Mouse (Mus musculus) left cerebral cortex, postnatal 14 days (tissue): Measurements from ENCODE around the gene Armc2. TPM values are rescaled to one million over a fixed set of nuclear protein-coding genes. Genes with fewer than 3 reads are reported as not detected.

Source experiments
- DNase-seq, 2 experiments: peaks; one replicate each; pipeline ENCODE4 v3.0.0; 2021 to 2022; ENCODE audit warnings: low spot score in 2 of 2, mixed read lengths in 1 of 2
- intact Hi-C: fragments of 180-260 bp; cut with DNase I; formaldehyde crosslinking; loops from one replicate; pipeline ENCODE4 v1.15.1; 2025
- total RNA-seq, 2 experiments: library from RNA; stranded (reverse); gene quantifications; 2 replicates each; pipeline ENCODE4 v1.2.3; 2021

Gene Armc2
- total RNA-seq, 2 experiments from 2014 or later, result 14.2 to 18.0 TPM

DNA sequence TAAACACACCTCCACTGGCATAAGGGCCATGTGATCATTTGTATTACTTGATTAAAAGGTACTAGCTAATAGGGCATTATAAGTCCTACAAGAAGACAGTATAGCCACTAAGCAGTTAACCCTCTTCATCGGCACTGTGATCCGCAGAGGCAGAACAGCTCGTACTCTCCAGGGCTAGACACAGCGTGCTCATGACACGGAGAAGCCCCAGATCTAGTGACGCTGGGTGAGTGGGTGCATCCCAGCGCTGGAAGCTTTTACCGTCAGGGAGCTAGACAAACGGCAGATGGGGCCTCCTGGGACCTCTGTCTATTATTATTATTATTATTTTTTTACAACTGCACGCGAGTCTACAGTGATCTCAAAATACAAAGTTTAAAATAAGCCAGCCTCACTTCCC lies 9.1 kb upstream of the Armc2 start:
- intact Hi-C loops, result no loop called here

DNA sequence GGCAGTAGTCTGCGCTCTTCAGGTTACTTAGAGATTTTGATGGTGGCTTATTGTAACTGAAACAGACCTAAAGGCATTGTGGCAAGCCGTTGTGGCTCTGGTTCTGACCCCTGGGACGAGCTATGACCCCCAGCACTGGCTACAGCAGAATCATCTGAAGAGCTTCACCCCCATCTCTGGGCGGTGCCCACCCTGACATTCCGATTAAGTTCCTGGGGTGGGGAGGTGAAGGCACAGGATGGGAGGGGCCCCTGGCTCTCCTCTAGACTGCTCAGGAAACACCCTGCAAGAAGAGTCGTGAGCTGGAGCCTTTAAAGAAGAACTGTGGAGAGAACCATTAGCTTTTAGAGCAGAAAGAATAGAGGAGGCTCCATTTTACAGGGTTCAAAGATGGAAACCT lies 6.2 kb upstream of the Armc2 start:
- no peak for DNase-seq
- intact Hi-C loops, result no loop called here

More for the DNA sequence above, 9.1 kb upstream of the Armc2 start:
- peak in 1 of 2 experiments; percentile 29 for DNase-seq

DNA sequence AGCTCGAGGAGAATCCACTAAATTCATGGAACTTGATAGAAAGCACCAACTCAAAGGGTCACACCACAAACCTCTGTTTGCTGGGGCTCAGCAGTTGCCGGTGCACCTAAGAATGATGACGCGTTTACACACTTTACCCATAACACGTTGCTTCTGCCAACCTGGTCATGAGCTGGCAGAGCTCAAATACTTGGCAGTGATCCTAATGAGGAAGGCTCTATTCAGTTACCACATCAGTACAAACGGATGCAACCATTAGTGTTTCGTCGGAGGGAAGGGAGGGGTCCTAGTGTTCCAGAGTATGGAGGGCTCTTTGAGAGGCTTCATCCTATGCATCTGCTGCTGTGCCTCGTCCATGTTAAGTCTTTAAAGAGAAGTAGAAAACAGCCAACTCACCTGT lies 3.3 kb upstream of the Armc2 start:
- intact Hi-C loops, result no loop called here
- DNase-seq, result no peak

DNA sequence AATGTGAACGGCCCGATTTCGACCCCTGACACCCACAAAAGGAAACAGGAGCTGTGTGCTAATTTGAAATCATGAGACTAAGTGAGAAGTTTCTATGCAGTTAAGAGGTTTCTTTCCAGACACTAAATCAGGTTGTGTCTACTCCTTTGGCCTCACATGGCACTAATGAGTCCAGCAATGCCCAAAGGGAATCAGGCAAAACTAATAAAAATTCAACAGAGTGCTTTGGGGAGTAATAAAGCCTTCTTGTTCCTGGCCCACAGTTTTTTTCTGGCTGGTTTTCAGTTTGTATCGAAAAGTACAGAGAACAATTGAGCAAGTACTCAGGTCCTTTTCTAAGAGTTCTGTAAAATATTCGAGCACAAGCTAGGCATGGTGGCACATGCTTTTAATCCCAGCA lies 4.2 kb downstream of the Armc2 start:
- DNase-seq, result no peak
- intact Hi-C loops, result no loop called here

DNA sequence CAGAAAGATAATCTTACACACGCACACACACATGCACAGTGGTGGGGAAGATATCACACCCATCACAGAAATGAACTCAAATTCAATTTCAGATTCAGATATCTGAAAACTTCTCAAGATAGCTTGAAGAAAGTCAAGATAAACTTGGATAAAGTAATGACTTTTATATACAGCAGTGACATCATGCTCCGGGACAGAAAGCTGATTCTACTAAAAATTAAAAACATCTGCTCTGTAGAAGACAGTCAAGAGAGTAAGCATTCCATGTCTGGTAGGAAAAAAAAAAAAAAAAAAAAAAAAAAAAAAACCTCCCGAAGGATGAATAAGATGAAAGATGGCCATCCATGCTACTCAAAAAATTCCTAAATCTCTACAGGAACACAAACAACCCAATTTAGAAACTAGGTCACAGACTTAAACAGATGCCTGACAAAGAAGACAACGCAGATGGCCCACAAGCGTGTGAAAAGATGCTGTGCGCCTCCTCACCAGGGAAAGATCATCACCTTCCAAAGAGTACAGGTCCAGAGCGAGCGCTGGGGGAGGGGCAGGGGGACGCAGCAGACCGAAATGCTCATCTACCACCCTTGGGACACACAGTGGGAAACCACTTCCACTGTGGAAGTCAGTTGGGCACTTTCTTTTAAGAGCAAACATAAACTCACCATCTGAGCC lies 7.3 kb downstream of the Armc2 start:
- DNase-seq, result peak; percentile 28 to 48
- intact Hi-C loops, result no loop called here

DNA sequence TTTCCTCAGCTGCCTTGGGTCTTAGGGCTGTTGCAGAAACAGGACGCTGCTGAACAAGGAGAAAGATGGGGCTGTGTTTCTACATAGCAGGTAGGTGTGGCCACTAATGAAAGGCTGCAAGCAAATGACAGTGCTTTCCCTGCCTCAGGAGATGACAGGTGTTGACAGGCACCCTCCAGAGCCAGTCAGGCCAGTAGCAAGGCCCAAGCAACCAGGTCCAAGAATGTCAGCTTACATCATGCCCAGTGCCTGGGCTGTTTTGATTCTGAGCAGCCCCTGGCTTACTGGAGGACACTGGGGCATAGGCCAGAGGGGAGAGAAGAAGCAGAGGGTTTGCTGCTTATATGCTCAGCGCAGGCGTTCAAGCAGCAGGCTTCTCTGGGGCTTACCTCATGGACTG lies 13.0 kb downstream of the Armc2 start:
- DNase-seq, result no peak
- intact Hi-C loops, result no loop called here

DNA sequence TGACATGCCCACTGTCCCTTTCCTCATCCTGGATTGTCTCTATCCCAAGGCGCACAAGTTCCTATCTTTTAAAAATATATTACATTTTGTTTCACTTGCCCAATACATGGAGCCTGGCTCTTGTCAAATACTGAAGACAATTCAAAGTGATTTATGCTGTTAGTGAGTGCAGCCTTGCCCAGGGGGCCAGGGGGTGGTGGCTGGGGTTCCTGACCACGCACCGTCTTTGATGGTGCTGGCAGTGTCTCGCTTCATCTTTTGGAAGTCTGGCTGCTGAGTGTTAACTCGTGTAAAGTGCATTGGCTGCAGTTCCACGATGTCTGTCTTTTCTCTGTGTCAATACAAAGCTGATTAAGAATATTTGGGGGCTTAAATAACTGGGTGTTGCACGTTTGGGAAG lies 13.6 kb downstream of the Armc2 start:
- intact Hi-C loops, result no loop called here
- DNase-seq, result no peak

DNA sequence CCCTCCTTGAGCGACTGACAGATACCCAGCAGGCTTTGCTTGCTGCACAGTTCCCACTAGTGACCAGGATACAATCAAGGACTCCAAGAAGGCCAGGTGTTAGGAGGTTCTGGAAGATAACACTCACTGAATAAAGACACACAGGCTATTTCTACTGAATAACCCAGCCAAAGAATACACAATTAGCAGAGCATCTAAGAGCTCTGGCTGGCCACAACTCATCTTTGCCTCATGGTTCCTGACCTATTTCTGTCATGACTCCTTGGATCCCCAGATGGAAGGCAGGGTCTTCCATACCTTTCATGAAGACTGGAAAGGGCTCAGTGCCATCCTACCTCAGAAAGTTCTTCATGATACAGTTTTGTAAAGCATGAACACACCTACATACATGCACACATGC lies 14.2 kb downstream of the Armc2 start:
- DNase-seq, result no peak
- intact Hi-C loops, result no loop called here

DNA sequence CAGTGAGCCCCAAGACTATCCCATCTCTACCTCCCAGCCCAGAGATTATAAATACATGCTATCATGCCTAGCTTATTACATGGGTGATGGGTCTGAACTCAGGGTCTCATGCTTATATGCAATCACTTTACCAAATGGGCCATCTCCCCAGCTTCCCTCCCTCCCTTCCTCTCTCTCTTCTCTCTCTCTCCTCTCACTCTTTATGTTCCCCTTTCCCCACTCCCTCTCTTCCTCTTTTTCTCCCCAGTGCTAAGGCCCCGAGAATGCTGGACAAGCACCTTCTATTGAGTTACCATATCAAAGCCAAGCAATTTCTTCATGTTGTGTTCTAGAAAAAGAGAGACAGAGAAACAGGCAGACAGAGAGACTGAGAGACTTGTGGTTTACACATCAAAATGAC lies 14.7 kb downstream of the Armc2 start:
- no peak for DNase-seq
- intact Hi-C loops, result no loop called here

DNA sequence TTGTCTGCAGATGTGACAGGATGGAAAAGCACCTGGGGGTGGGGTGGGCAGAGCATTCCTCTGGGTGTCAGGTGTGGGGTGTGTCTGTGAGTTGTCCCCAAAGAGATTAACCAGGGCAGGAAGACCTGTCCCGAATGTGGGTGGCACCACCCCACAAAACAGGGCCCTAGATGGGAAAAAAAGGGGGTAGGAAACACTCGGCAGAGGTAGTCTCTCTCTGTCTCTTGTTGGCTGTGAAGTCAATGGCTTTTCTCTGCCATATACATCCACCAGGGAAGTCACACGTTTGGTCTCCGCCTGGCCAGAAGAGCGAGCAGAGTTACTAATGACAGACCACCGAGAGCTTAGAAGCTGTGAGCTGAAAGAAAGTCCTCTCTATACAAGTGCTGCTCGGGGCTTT lies 15.8 kb downstream of the Armc2 start:
- intact Hi-C loops, result no loop called here
- no peak for DNase-seq

DNA sequence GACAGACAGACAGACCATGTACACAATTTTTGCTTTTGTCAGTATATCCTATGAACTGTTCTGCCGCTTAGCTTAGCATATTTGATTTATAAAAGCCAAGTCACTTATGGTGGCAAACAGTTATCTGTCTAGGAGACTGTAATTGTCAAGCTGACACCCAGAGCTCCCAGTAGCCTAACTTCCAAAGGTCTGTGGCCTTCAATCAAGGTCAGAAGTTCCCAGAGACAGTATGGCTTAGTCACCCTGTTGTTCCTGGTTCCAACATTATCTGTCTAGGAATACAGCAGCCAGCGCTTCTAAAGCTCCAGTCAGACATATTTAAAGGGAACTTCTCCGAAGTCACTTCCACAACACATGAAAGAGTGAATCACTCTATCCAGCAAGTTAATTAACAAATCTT lies 17.0 kb downstream of the Armc2 start:
- no peak for DNase-seq
- intact Hi-C loops, result no loop called here

DNA sequence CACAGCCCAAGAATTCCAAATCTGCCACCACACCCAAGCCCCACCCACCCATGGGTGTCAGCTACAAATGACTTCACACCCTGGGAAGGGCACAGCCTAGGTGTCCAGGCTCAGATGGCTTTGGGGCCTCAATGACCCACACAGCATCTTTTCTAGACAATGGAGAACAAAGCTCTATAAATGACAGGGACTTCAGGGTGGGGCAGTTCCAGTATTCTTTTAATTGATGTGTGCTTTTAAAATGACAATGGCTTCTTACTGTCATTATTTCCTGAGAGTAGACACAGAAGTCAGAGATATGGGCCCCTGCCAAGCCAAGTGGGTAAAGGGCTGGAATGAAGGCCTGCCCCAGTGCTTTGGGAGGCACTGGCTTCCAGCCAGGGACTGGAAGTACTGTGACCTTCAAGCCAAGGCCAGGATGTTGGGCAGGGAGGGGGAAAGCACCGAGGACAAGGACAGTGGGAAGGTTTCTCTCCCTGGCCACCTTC lies 20.5 kb downstream of the Armc2 start:
- intact Hi-C loops, result no loop called here
- no peak for DNase-seq

DNA sequence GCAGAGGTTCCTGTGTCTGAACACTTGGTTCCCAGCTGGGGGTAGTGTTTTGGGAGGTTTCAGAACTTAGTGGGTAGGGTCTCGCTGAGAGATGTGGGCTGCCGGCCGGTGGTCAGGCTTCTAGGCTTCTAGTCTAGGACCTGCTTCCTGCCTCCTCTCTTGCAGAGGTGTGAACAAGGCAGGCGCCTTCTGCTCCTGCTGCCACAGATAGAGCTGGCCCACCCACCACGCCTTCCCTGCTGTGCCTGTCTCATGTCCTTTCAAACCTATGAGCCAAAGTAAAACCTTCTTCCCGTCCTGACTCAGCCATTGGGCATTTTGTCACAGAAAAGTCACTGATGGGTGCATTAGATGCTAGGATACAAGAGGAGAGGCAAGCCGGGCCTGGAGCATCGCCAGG lies 22.1 kb downstream of the Armc2 start:
- intact Hi-C loops, result no loop called here

DNA sequence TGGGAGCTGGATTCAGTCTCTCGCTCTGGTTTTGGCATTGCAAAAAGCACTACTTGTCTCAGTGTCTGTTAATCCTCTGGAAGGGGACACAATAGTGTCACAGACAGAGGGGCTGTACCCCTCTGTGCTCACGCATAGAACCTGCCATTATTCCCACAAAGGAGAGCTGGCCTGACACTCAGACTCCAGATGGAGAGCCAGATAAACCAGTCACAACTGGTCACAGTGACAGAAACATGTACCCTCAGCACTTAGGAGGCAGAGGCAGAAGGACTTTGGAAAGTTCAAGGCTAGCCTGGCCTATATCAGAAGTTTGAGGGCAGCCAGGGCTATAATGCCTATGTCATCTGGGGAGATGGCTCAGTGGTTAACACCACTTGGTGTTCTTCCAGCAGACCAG lies 23.2 kb downstream of the Armc2 start:
- intact Hi-C loops, result no loop called here
- DNase-seq, result no peak

More for the DNA sequence above, 22.1 kb downstream of the Armc2 start:
- no peak for DNase-seq

DNA sequence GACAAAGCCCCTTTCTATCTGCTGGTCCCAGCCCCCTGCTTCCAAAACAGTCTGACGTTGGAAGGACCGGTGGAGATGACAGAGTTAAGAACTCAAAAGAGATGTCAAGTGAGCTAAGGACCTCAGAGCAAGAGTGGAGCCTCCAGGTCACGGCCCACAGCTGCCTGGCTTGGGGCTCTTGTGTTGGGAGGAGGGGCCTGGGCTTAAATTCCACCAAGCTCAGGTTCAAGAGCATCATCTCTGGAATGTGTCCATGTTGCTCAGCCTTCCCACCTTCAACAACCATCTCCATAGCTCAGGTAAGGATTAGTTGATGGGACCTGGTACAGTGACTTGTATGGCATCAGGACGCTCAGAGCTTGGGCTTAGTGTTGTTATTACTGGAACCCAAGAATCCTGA lies 23.7 kb downstream of the Armc2 start:
- intact Hi-C loops, result no loop called here

DNA sequence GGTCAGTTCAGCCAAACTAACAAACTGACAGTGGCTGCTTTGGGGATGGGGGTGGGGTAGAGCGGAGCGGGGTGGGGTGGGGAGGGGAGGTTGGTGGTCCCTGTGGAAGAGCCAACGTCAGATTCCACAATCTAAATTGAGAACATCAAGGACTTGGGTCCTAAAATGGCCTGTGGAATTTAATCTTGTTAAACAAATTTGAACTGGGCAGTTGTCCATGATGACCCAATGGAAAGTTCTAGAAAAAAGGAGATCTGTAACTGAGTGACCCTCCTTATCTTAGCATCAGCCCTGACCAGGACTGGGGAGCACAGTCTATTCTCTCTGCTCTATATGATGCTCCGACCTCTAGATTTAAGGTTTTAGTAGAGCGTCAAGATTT lies 26.2 kb downstream of the Armc2 start:
- intact Hi-C loops, result no loop called here
- DNase-seq, result no peak

More for the DNA sequence above, 23.7 kb downstream of the Armc2 start:
- DNase-seq, result no peak

DNA sequence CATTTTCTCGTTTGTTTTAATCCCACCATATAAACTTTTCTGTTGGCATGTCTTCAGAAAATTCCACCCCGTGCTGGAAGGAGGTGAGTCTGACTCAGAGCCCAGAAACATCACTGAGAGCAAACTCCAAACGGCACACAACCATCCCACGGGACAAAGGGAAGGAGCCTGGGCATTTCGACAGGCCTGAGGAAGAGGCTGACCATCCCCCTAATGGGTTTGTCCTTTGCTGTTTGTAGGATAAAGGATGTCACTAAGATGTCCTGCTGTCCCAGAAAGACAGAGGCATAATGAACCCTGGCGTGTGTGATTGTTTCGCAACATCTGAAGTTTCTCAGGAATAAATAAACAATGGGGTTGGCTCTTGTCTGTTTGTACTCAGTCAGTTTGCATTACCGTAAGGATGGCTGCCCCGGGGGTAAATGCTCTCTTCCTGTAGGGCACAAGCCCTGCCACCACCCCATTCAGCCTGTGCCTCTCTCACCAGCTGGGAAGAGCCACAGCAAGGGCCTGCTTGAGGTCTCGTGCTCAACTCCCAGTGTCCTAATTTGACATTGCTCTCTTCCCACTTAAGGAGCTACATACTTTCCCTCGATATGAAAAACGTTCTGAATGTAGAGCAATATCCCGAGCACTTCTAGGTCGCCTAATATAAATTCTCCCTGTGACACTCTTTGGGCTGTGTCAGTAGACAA lies 26.7 kb downstream of the Armc2 start:
- no peak for DNase-seq
- intact Hi-C loops, result no loop called here

DNA sequence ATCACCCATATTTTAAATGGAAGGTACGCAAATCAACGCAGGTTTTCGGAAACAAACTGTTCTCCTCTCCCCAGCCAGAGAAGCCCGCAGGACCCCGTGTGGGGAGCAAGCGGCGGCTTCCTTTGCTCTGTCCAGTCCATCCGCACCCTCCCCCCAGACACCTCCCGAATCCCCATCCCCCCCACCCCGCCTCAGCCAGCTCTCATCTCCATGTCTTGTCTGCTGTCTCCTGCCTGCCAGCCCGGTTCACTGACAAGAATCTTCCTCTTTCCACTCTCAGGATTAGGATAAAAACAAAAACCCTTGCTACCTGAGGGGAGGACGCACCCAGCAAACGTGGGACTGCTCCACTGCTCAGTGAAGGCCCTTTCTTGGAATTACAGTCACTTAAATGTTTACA lies 27.3 kb downstream of the Armc2 start:
- no peak for DNase-seq
- intact Hi-C loops, result no loop called here

DNA sequence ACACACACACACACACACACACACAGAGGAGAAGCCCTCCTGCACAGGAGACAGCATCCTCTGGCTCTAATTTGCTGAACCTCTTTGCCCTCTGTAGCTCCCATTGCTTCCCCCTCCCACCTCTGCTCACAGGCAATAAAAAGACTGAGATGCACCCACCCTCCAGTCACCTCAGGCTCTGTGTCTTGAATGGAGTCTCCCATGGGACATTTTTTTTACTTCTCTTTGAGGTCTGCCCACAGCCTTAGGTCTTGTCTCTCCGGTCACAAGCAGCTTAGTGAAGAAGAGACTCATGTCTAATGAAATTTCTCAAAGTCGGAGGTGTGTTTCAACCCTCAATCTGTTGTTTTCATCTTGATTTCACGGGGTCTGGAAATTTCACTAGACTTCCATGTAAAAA lies 29.3 kb downstream of the Armc2 start:
- DNase-seq, result no peak
- intact Hi-C loops, result no loop called here

DNA sequence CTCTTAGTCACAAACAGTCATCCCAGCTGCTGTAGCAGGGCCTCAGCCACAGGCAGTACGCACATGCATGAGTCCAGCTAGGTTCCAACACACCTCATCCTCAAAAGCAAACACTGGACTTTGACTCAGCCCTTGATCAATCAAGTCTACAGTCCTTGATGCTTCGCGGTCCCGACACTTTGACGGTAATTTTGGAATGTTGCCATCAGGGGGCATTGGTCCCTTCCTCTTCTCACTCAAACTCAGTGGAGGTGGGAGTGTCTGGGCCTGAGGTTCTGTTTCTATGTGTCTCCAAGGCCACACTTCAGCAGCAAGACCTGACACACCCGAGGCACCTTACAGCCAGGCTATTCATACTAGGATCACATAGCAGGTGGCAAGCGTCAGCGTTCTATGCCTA lies 32.1 kb downstream of the Armc2 start:
- intact Hi-C loops, result no loop called here
- no peak for DNase-seq

DNA sequence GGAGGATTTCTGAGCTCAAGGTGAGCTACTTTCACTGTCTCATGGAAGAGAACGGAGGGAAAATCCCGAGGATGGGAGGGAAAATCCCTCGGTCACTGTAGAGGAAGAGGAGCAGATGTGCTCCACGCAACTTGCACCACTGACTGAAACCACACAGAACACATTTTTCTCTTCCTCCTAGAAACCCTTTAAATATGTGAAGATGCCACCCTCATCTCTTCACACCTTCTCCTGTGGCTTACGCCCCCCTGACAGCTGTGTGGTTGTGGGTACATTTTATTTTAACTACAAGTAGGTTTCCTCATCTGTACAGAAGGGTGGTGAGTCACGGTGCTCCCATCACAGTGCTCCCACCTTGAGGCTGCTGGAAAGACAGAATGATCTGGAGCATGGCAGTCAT lies 34.0 kb downstream of the Armc2 start:
- intact Hi-C loops, result loop anchor here (5.0 kb wide), 1 partner anchor 293 kb away; the partner anchor contains the start of gene Foxo3

More for the DNA sequence above, 34.0 kb downstream of the Armc2 start:
- peak; percentile 29 to 33 for DNase-seq
